Mouse (Mus musculus): ENCODE measurements around the gene Spata1.

Gene Spata1

GRCm38 (mm10) chr3:146421787-146422186 is 77.8 kb downstream of the Spata1 start:
- DNase-seq (ENCODE audit: low read depth in 2 of 2, low spot score in 2 of 2): no peak

- no peak for DNase-seq (ENCODE audit: low read depth in 2 of 2, low spot score in 2 of 2)
Observed at GRCm38 (mm10) chr3:146419992-146420537, 79.5 kb downstream of the Spata1 start.

GRCm38 (mm10) chr3:146419534-146419933 is 80.0 kb downstream of the Spata1 start:
- no peak for DNase-seq (ENCODE audit: low read depth in 2 of 2, low spot score in 2 of 2)

GRCm38 (mm10) chr3:146418901-146419300 is 80.7 kb downstream of the Spata1 start:
- no peak for DNase-seq (ENCODE audit: low read depth in 2 of 2, low spot score in 2 of 2)

- no peak for DNase-seq (ENCODE audit: low read depth in 2 of 2, low spot score in 2 of 2)
Observed at GRCm38 (mm10) chr3:146417873-146418272, 81.7 kb downstream of the Spata1 start.

- DNase-seq (ENCODE audit: low read depth in 2 of 2, low spot score in 2 of 2): no peak
Observed at GRCm38 (mm10) chr3:146414555-146414954, 85.0 kb downstream of the Spata1 start.

- DNase-seq (ENCODE audit: low read depth in 2 of 2, low spot score in 2 of 2): no peak
Observed at GRCm38 (mm10) chr3:146413992-146414391, 85.6 kb downstream of the Spata1 start.

GRCm38 (mm10) chr3:146413016-146413415 is 86.5 kb downstream of the Spata1 start:
- DNase-seq (ENCODE audit: low read depth in 2 of 2, low spot score in 2 of 2): no peak

- DNase-seq (ENCODE audit: low read depth in 2 of 2, low spot score in 2 of 2): no peak
Observed at GRCm38 (mm10) chr3:146412480-146412879, 87.1 kb downstream of the Spata1 start.

GRCm38 (mm10) chr3:146412008-146412407 is 87.5 kb downstream of the Spata1 start:
- DNase-seq (ENCODE audit: low read depth in 2 of 2, low spot score in 2 of 2): no peak

- no peak for DNase-seq (ENCODE audit: low read depth in 2 of 2, low spot score in 2 of 2)
Observed at GRCm38 (mm10) chr3:146410114-146410513, 89.4 kb downstream of the Spata1 start.

All from CD8-positive naive resting alpha-beta T cell, adult 2 months (primary cell).